ENCODE assay signal across 1 mouse cellular context in the genomic region with DNA sequence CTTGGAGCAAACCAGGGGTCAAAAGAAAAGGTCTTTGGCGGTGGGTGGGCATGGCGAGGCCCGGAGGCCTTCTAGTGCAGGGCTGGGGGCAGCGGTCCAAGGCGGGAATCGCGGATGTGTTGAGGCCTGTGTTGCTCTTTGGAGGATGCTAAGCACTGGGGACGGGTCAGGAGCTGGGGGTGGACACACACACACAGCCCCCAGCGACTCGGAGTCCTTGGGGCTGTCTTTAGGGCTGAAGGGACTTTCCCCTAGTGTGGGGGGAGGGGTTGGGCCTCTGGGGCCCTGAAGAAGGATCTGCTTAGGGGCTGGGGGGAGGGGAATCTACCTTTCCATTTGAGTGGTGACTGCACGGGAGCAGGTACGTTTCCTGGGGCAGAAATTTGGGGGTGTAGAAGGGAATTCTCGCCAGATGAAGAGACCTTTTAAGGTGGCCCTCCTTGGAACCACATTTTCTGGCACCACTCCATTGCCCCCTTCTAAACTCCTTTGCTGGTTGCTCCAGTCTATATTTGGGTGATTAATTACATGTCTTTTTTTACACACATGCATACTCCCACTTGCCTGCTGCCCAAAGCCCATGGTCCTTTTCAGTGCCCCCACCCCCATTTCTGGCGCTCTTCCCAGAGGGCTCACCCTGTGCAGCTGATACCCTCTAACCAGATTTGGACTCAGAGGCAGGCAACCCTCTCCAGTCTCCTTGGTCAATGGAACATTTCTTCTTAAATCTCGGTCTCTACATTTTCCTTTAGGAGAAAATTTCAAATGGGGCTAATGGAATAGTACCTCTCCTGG.
TF ChIP-seq lines count a peak whose summit lies in the region.

No protein-coding gene starts in this region.

TF ChIP-seq in CH12.LX, 34 proteins besides CTCF, POLR2A, EP300 and RAD21:
- peak; percentile 59 for TF ChIP-seq BHLHE40 (IDR thresholded peaks at IDR 0.05; ENCODE audit: low read depth, low read length)
- peak; percentile 78 for TF ChIP-seq CHD2 (IDR thresholded peaks at IDR 0.05; ENCODE audit: low read length)
- TF ChIP-seq SMC3 (IDR thresholded peaks at IDR 0.05; ENCODE audit: low read depth, low read length) = no peak
- peak; percentile 36; the same call in 1 of the 2 replicates for TF ChIP-seq IRF4 (IDR thresholded peaks at IDR 0.05; ENCODE audit: low read depth, low read length)
- TF ChIP-seq JUND (conservative IDR thresholded peaks at IDR 0.05; ENCODE audit: low read depth, low read length) = no peak
